Mouse (Mus musculus): ENCODE measurements around the gene Aff3. TPM values are rescaled to one million over a fixed set of nuclear protein-coding genes. Genes with fewer than 3 reads are reported as not detected.

Aff3 gene
- polyA plus RNA-seq, 1 experiment from 2014 or later, result 13.8 TPM

- WGBS, result 52% methylated on average over 10 of the region's 10 CpGs
- H3K9me3 ChIP-seq (ENCODE audit: control insufficient read depth, low read length), result no peaks in the 10 kb centered on the region
Observed at GRCm38 (mm10) chr1:38496886-38497528, 167.7 kb downstream of the Aff3 start.

GRCm38 (mm10) chr1:38495284-38495683 is 169.5 kb downstream of the Aff3 start:
- 93% methylated on average over 2 of the region's 2 CpGs for WGBS
- Histone ChIP-seq H3K4me3 (ENCODE audit: low read depth, low read length) (no peak overlapping the region), H3K36me3 (ENCODE audit: control insufficient read depth, insufficient read depth, low read length) (no peaks in the 10 kb centered on the region), H3K4me2 (ENCODE audit: low read depth, low read length) (no peak overlapping the region), H3K9ac (ENCODE audit: low read depth, low read length) (no peak overlapping the region), H3K9me3 (ENCODE audit: control insufficient read depth, low read length) (no peaks in the 10 kb centered on the region), H3K27me3 (replicated peaks; ENCODE audit: control insufficient read depth, insufficient read depth, low read length) (no peaks in the 10 kb centered on the region), H3K4me1 (ENCODE audit: control insufficient read depth, insufficient read depth, low read length) (peaks cover 12% of the 10 kb centered on the region), H3K27ac (replicated peaks; ENCODE audit: low read depth, low read length) (no peak overlapping the region)
- DNase-seq (ENCODE audit: low spot score) (no peak), ATAC-seq (ENCODE audit: low read depth) (no peak)

More at GRCm38 (mm10) chr1:38496886-38497528, 167.7 kb downstream of the Aff3 start:
- ATAC-seq (ENCODE audit: low read depth) (no peak), DNase-seq (ENCODE audit: low spot score) (no peak)
- no peaks in the 10 kb centered on the region for H3K36me3 ChIP-seq (ENCODE audit: control insufficient read depth, insufficient read depth, low read length)
- H3K4me1 ChIP-seq (ENCODE audit: control insufficient read depth, insufficient read depth, low read length), result peaks cover 6% of the 10 kb centered on the region
- no peaks in the 10 kb centered on the region for H3K27me3 ChIP-seq (replicated peaks; ENCODE audit: control insufficient read depth, insufficient read depth, low read length)
- no peak overlapping the region for H3K27ac ChIP-seq (replicated peaks; ENCODE audit: low read depth, low read length)
- no peak overlapping the region for H3K4me2 ChIP-seq (ENCODE audit: low read depth, low read length)
- H3K9ac ChIP-seq (ENCODE audit: low read depth, low read length), result no peak overlapping the region
- H3K4me3 ChIP-seq (ENCODE audit: low read depth, low read length), result no peak overlapping the region

GRCm38 (mm10) chr1:38489733-38490132 is 175.0 kb downstream of the Aff3 start:
- no peak overlapping the region for H3K4me2 ChIP-seq (ENCODE audit: low read depth, low read length)
- DNase-seq (ENCODE audit: low spot score), result no peak
- no peaks in the 10 kb centered on the region for H3K9me3 ChIP-seq (ENCODE audit: control insufficient read depth, low read length)
- H3K4me1 ChIP-seq (ENCODE audit: control insufficient read depth, insufficient read depth, low read length), result 0 out of 2 replicates have a peak, but pooled peaks cover 6% of the 10 kb centered on the region
- no peak overlapping the region for H3K4me3 ChIP-seq (ENCODE audit: low read depth, low read length)
- H3K27ac ChIP-seq (replicated peaks; ENCODE audit: low read depth, low read length), result no peak overlapping the region
- no peak for ATAC-seq (ENCODE audit: low read depth)
- H3K27me3 ChIP-seq (replicated peaks; ENCODE audit: control insufficient read depth, insufficient read depth, low read length), result no peaks in the 10 kb centered on the region
- H3K36me3 ChIP-seq (ENCODE audit: control insufficient read depth, insufficient read depth, low read length), result no peaks in the 10 kb centered on the region
- H3K9ac ChIP-seq (ENCODE audit: low read depth, low read length), result no peak overlapping the region
- 79% methylated on average over 6 of the region's 6 CpGs for WGBS

GRCm38 (mm10) chr1:38488667-38489210 is 176.0 kb downstream of the Aff3 start:
- WGBS, result 74% methylated on average over 8 of the region's 8 CpGs
- no peak overlapping the region for H3K27ac ChIP-seq (replicated peaks; ENCODE audit: low read depth, low read length)
- ATAC-seq (ENCODE audit: low read depth), result no peak
- H3K4me3 ChIP-seq (ENCODE audit: low read depth, low read length), result no peak overlapping the region
- H3K4me2 ChIP-seq (ENCODE audit: low read depth, low read length), result no peak overlapping the region
- H3K9ac ChIP-seq (ENCODE audit: low read depth, low read length), result no peak overlapping the region
- DNase-seq (ENCODE audit: low spot score), result no peak
- no peaks in the 10 kb centered on the region for H3K27me3 ChIP-seq (replicated peaks; ENCODE audit: control insufficient read depth, insufficient read depth, low read length)
- H3K9me3 ChIP-seq (ENCODE audit: control insufficient read depth, low read length), result no peaks in the 10 kb centered on the region
- H3K36me3 ChIP-seq (ENCODE audit: control insufficient read depth, insufficient read depth, low read length), result no peaks in the 10 kb centered on the region
- 0 out of 2 replicates have a peak, but pooled peaks cover 6% of the 10 kb centered on the region for H3K4me1 ChIP-seq (ENCODE audit: control insufficient read depth, insufficient read depth, low read length)

DNA sequence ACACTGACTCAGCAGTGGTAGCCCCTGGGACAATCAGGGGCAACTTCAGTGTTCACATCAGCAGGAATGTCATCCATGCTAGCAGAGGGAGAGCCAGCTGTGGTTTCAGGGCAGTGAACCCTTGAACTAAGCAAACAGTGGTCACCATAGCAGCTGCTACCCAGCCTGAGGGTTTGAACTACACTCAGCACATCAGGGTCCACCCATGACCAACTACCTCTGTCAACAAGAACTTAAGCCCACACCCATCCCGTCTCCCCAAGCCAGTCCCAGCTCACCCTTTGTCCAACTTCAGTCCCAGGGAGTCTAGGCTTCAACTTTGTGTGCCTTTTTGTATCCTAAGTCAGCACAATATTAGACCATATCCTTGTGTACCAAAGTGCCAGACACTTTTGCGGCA is 176.9 kb downstream of the Aff3 start:
- H3K4me2 ChIP-seq (ENCODE audit: low read depth, low read length), result no peak overlapping the region
- 96% methylated on average over 2 of the region's 2 CpGs for WGBS
- no peak overlapping the region for H3K4me3 ChIP-seq (ENCODE audit: low read depth, low read length)
- H3K4me1 ChIP-seq (ENCODE audit: control insufficient read depth, insufficient read depth, low read length), result 0 out of 2 replicates have a peak, but pooled peaks cover 6% of the 10 kb centered on the region
- H3K36me3 ChIP-seq (ENCODE audit: control insufficient read depth, insufficient read depth, low read length), result no peaks in the 10 kb centered on the region
- no peak overlapping the region for H3K27ac ChIP-seq (replicated peaks; ENCODE audit: low read depth, low read length)
- H3K9ac ChIP-seq (ENCODE audit: low read depth, low read length), result no peak overlapping the region
- no peak; the same call in 1 of the 2 replicates for ATAC-seq (ENCODE audit: low read depth)
- H3K9me3 ChIP-seq (ENCODE audit: control insufficient read depth, low read length), result no peaks in the 10 kb centered on the region
- DNase-seq (ENCODE audit: low spot score), result no peak
- H3K27me3 ChIP-seq (replicated peaks; ENCODE audit: control insufficient read depth, insufficient read depth, low read length), result no peaks in the 10 kb centered on the region

DNA sequence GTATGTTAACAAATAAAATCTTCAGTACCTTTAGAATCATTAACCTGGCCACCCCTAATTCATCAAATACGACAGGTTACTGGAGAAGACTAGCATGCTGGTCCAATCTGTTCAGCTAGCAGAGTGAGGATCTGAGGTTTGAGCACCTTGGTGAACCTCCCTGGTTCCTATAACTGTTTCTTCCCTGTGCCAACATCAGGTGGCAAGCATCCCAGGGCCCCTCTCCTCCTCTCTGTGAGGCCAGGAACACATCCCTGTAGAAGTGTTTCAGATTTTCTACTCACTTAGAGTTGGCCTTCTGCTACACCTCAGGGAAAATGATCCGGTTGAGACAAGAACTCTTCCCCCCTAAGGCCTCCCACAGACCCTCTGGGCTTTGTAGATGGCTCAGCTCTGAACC is 181.6 kb downstream of the Aff3 start:
- 73% methylated on average over 2 of the region's 2 CpGs for WGBS
- Histone ChIP-seq H3K27ac (replicated peaks; ENCODE audit: low read depth, low read length) (no peak overlapping the region), H3K4me2 (ENCODE audit: low read depth, low read length) (no peak overlapping the region), H3K9ac (ENCODE audit: low read depth, low read length) (no peak overlapping the region), H3K9me3 (ENCODE audit: control insufficient read depth, low read length) (no peaks in the 10 kb centered on the region), H3K4me1 (ENCODE audit: control insufficient read depth, insufficient read depth, low read length) (0 out of 2 replicates have a peak, but pooled peaks cover 2% of the 10 kb centered on the region), H3K36me3 (ENCODE audit: control insufficient read depth, insufficient read depth, low read length) (no peaks in the 10 kb centered on the region), H3K27me3 (replicated peaks; ENCODE audit: control insufficient read depth, insufficient read depth, low read length) (no peaks in the 10 kb centered on the region), H3K4me3 (ENCODE audit: low read depth, low read length) (no peak overlapping the region)
- no peak for DNase-seq (ENCODE audit: low spot score)
- ATAC-seq (ENCODE audit: low read depth), result no peak

GRCm38 (mm10) chr1:38478246-38478743 is 186.5 kb downstream of the Aff3 start:
- Histone ChIP-seq H3K27me3 (replicated peaks; ENCODE audit: control insufficient read depth, insufficient read depth, low read length) (no peaks in the 10 kb centered on the region), H3K27ac (replicated peaks; ENCODE audit: low read depth, low read length) (no peak overlapping the region), H3K4me2 (ENCODE audit: low read depth, low read length) (no peak overlapping the region), H3K9me3 (ENCODE audit: control insufficient read depth, low read length) (no peaks in the 10 kb centered on the region), H3K4me3 (ENCODE audit: low read depth, low read length) (no peak overlapping the region), H3K36me3 (ENCODE audit: control insufficient read depth, insufficient read depth, low read length) (no peaks in the 10 kb centered on the region), H3K9ac (ENCODE audit: low read depth, low read length) (no peak overlapping the region), H3K4me1 (ENCODE audit: control insufficient read depth, insufficient read depth, low read length) (0 out of 2 replicates have a peak, but pooled peaks cover 2% of the 10 kb centered on the region)
- 55% methylated on average over 9 of the region's 9 CpGs for WGBS
- ATAC-seq (ENCODE audit: low read depth), result 0 out of 2 replicates have a peak, but pooled peaks have one; percentile 55
- no peak for DNase-seq (ENCODE audit: low spot score)

DNA sequence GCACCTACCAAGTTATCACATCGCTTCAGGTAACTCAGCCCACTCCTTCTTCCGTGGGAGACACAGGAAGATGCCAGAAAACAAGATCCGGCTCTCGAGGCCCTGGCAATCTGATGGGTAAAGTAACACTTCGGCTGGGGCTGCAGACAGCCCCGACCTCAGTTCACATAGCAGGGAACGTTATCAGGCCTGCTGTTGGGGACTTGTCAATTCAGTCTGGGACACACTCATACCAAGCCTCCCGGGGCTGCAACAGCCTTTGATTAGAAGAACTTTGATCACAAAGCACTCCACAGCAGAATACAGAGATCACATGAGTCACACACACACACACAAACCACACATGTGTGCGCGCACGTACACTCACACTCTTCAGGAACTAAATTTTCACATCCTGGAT is 193.9 kb downstream of the Aff3 start:
- 0 out of 2 replicates have a peak overlapping the region, but pooled peaks have one; percentile 0 for H3K9ac ChIP-seq (ENCODE audit: low read depth, low read length)
- ATAC-seq (ENCODE audit: low read depth) (no peak), DNase-seq (ENCODE audit: low spot score) (no peak)
- H3K4me3 ChIP-seq (ENCODE audit: low read depth, low read length), result no peak overlapping the region
- 53% methylated on average over 11 of the region's 11 CpGs for WGBS
- H3K27ac ChIP-seq (replicated peaks; ENCODE audit: low read depth, low read length), result no peak overlapping the region
- no peaks in the 10 kb centered on the region for H3K36me3 ChIP-seq (ENCODE audit: control insufficient read depth, insufficient read depth, low read length)
- no peaks in the 10 kb centered on the region for H3K9me3 ChIP-seq (ENCODE audit: control insufficient read depth, low read length)
- peak overlapping the region; percentile 36 for H3K4me2 ChIP-seq (ENCODE audit: low read depth, low read length)
- peaks cover 6% of the 10 kb centered on the region for H3K4me1 ChIP-seq (ENCODE audit: control insufficient read depth, insufficient read depth, low read length)
- H3K27me3 ChIP-seq (replicated peaks; ENCODE audit: control insufficient read depth, insufficient read depth, low read length), result no peaks in the 10 kb centered on the region

Data from embryonic facial prominence, embryonic 14.5 days (tissue).